Mouse (Mus musculus) layer of hippocampus, adult 9-10 months (tissue): ENCODE data around the gene Maml3.

Experiments
- DNase-seq: peaks from one replicate; pipeline ENCODE4 v3.0.0; 2022; ENCODE audit warnings: low spot score

Gene Maml3

DNA sequence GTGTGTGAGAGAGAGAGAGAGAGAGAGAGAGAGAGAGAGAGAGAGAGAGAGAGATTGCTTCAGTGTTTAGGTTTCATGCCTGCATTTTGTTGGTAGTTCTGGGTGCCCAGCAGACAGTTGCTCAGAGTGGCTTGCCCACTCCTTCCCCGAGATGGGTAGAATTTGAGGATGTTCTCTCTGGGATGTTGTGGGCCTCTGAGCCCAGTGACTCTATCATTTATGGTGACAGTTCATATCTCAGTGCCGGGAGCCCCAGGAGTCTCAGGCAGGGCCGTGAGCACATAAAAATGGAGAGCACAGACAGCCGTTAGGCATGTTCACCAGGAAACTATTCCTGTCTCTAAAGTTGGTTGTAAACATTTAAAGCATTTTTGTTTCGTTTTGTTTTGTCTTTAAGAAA, 443.5 kb downstream of the Maml3 start:
- DNase-seq, result no peak

DNA sequence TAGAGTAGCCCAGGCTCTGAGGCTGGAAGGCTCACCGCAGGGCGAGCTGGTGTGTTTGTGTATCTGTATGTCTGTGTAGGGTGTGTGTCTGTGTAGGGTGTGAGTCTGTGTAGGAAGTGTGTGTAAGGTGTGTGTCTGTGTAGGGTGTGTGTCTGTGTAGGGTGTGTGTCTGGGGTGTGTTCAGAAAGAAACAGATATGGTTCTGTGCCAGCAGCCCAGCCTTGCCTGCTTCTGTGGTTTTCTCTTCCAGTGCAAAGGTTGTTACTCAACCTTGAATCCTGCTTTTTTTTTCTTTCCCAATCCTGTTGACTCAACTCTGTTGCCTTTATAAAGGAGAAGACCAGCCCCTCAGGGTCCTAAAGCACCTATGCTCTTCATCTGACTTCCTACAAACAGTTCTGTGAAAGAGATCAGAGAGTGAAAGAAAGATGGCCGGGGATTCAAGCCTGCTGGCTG, 444.0 kb downstream of the Maml3 start:
- no peak for DNase-seq

DNA sequence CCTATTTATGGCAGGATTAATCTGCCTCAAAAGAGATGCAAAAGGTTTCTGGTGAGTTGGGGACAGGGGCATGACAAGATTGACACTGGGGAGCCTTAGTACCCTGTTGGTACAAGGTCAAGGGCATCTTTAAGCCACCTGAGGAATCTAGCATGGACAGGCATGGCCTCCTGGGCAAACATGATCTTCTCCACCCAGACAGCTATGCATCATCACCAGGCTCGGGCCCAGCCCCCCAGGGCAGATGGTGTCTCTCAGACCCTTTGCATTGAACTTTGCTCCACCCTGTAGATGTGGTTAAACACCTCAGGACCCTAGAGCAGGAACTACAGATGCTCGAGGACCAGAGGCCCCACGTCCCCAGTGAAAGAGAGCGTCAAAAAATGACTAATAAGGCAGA, 444.8 kb downstream of the Maml3 start, which contains the start of gene Mgst2:
TSS of gene Mgst2 (plus strand) at position 301 of the 400 bp plus-strand sequence.
- DNase-seq, result no peak

DNA sequence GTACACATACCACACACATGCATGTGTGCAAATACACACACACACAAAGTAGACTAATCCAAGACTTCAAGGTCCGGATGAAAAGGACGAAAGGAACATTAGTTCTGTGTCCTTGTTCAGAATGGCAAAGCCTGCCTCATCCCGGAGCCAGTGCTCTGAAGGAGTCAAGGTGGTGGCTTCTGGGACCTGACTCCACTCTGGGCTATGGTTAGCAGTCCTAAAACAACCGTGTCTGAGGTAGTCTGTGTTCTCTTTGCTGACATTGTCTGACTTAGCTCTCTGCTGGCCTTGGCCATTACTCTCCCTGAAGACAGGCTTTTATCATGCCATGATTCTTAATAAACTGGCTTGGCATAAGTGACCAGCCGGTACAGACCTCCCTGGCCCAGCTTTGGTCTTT, 445.5 kb downstream of the Maml3 start:
- DNase-seq, result no peak

DNA sequence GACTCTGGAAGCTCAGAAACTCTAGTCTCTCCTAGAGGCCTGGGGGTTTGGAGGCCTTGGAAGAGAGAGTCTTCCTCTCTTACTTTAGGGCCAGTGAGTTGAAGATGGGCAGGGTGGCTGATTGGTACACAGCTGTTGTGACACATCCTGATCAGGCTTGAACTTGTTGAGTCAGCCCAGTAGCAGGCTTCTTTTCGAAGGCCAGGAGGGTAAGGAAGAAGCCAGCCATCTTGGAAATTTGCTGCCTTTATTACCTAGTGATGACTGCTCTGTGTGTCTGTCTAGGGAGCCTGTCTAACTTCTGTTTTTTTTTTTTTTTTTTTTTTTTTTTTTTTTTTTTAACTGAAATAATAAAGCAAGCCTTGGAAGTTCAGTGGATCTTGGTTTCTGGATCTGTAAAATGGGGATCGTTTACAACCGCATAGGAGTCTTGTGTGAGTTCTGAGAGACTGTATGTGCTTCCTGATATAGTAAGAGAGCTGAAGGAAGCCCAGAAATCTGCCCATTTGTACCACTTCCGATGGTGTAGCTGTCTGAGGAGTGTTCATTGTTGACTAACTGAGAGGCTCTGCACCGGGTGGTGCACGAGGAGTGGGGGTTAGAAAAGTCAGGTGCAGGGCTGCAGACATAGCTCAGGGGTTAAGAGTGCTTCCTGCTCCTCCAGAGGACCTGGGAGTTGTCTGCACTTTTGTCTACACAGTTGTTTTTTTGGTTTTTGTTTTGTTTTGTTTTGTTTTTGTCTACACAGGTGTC, 450.4 kb downstream of the Maml3 start:
- DNase-seq, result no peak

DNA sequence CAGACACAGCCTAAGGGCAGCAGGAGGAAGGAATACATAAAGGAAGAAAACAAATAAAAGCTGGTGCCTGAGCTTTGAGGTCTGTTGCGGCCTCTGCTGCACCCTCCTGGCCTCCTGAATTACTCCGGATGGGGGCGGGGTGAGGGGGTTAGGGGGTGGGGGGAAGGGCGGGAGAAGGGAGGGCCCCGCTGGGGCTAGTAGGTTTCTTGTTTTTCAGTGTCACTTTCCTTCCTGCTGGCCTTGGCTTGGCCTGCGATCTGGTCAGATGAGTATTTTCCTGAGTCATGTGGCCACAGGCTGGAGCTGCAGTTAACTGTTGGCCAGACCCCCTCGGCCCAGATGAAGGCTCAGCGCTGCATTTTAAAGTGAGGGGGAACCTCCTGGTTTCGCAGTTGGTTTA, 452.2 kb downstream of the Maml3 start:
- no peak for DNase-seq

DNA sequence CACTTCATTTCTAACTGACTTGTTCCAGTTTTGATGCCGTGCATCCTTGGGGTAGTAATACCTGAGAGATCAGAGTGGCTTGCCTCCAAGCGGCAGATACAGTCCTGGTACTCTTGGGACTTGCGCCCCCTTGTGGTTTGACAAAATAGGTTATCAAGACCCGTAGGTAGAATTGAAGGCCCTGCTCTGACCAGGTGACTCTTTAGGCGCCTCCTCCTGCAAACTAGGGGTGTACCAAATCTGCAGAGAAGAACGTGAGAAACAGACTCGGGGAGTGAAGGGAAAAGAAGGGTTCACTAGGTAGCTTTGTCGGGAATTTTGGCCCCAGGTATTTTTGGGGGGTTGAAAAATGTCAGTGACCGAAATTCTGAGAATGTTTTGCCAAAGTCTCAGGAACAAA, 452.6 kb downstream of the Maml3 start:
- DNase-seq, result peak; percentile 71

DNA sequence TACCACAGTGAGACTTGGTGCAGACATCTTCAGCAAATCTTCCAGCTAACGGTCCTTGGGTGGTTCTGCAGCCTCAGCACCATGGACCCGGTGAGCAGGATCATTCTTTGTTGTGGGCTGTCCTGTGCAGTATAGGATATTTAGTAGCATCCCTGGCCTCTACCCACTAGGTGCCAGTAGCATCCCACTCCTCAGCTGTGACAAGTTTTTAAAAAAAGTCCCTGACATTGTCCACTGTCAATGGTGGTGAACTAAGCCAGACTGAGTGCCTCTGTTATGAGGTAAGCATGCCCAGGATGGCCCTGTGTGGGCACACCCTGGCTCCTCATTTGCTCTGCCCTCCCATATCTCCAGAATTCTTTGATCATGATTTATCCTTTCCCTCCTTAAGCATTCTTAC, 453.7 kb downstream of the Maml3 start:
- no peak for DNase-seq

DNA sequence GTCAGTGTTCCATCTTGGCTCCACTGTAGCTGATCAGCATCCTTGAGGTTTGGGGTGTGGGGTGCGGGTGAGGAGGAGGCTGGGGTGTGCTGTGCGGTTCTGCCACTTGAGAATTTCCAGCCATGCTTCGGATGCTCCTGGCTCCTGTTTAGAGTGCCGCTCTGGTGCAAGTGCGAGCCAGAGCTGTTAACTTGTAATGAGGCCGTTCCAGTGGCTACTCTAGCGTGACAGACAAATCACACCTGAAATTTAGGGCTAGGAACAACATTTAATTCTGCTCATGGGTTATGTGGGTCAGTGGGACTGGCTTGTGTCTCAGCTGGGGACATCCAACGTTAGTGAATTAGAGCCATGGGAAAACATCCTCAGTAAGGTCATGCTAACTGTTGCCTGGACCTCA, 454.9 kb downstream of the Maml3 start:
- DNase-seq, result no peak

DNA sequence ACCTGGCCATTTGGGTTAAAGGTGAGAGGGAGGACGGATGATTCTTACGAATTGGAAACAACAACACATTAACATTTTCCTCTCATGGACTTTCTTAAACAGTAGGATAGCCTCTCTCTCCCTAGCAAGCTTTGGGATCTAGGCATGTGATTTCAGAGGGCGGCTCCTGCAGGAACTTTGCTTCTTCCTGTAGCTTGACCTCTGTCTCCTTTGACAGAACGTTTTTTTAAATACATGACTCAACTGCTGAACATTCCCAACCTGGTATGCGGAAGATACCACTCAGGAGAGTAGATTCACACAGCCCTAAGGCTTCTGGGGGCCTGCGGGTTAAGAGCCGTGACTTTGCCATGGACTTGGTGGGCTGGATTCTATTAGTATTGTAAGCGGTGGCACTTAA, 455.4 kb downstream of the Maml3 start:
- DNase-seq, result no peak

DNA sequence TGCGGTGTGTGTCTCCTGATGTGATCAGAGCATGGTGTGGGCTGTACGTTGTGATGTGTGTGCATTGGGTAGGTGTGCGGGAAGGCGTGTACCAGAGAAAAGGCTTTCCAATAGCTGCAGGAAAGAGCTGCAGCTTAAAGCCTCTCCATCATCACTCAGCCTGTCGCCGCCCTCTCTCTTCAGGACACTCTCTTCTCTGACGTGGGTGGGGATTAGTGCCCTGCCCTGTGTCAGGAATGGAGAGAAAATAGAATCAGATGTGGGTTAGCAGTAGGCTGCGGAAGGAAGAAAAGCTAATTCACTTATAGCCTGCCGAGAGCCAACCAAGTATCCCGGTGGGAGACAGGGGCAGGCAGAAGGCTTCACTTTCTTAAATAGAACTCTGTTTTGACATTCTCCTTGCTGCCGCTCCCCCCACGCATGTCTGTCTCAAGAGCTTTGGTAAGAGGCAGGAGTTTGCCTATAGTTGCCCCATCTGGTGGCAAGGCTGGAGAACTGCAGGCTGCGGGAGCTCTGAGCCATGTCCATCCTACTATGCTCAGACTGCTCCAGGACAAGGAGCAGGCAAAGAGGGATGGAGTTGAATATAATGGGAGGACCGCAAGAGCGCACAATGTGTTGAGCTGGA, 456.7 kb downstream of the Maml3 start:
- peak; percentile 80 for DNase-seq

DNA sequence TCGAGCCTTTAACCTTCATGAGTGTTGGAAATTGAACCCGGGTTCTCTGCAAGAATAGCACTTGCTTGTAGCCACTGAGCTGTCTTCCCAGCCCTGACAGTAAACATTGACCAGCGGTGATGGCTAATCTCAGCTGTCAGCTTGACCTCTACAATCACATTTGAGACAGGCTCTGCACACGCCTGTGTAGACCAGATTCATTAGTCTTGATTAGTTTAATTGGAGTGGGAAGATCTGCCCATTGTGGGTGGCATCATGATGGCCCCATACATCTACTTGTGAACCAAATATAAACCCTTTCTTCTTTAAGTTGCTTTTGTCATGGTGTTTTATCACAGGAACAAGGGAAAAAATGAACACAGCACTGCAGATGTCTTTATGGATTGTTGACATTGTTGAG, 457.5 kb downstream of the Maml3 start:
- DNase-seq, result no peak

DNA sequence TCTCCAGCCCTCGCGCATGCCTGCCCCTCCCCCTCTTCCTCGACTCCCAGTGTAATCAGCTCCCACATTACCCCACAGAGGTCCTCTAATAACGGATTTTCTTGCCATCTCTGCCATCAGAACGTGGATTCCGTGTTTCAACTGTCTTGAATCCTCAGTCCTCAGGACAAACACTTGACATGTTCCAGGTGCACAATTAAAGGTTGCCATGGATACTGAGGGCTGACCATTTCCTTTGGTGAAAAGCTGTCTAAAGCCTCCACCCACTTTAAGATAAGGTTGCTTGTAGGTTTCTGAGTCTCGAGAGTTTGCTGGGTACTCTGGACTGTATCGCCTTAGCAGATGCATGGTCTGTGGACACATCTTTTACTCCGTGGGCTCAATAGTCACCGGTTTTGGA, 458.6 kb downstream of the Maml3 start:
- no peak for DNase-seq

DNA sequence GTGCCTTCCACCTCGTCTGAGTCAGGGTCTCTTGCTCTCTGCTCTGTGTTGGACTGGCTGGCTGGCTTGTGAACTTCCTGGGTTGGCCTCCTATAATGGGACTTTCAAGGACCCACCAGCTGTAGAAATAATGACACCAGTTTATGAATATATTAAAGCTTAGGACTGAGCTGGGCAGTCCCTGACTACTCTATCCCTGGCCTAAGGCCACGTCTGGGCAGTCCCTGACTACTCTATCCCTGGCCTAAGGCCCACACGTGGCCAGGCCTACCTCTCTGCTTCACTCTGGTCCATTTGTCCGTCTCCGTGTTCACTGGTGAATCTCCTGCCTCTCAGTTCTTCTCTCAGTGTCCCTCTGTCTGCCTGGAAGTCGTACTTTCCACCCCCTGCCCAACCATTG, 459.4 kb downstream of the Maml3 start:
- DNase-seq, result no peak

DNA sequence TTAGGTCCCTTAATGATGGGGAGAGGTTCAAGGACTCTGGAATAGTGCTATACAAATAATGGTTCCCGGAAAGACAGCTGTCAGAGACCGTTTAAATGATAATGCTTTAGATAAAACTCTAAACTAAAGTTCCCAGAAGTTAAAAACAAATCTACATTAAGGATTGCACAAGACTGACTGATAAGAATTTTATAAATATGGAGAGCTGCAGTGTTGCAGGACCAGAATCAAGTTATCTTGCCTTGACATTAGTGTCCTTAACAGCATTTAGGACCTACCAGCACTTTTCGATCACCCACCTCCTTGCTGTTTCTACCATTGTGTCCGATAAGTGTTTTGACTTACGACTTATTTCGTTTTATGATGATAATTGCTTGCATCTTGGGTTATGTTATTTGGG, 466.6 kb downstream of the Maml3 start:
- no peak for DNase-seq

DNA sequence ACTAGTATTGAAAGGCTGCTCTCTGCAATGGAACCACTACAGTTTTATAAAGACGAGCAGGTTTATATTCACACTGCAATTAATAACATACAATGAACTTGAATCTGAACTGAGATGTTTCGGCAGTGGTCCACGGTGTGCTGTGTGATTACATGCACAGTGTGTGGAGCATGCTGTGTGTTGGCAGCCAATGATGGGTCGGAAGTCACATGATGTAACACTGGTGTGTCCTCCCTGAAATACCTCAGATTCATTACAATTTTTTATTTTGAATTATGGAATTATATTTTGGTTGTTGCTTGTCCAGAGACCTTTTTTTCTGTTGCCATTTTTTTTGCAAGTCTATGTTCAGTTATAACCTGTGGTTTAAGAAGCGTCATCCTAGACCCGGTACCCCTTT, 467.6 kb downstream of the Maml3 start:
- DNase-seq, result no peak

DNA sequence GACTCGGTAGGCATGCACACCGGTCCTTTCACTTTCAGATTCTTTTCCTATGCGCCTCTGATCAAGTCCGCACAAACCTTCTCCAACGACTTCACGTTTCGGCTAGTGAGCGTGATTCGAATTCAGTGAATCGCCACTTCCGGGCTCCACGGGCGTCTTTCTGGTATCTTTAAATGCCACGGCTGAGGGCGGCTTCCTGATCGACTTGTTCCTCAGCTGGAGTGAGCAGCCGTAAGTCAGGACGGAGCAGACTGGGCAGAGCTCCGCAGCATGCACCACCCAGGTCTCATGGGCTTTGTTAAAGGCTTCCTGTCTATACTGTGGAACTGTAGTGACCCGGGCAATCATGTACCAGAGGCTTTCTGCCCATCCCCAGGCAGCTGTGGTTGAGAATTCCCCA, 468.2 kb downstream of the Maml3 start:
- DNase-seq, result no peak

DNA sequence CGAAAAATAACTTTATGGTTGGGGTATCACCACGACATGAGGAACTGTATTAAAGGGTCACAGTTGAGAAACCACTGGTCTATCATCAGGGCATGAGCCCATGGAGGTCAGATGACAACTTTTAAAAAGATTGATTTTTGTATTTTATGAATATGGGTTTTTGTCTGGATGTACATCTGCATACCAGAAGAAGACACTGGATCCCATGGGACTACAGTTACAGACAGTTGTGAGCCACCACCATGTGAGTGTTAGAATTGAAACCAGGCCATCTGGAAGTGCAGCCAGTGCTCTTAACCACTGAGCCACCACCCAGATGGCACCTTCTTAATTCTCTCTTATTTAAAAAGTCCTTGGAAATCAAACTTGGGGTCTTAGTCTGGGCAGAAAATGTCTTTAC, 468.9 kb downstream of the Maml3 start:
- no peak for DNase-seq
